Mouse (Mus musculus): ENCODE measurements around the gene Hspa1b. TPM values are rescaled to one million over a fixed set of nuclear protein-coding genes. Genes with fewer than 3 reads are reported as not detected.

The Hspa1b gene
- polyA plus RNA-seq, 1 experiment from 2014 or later: 0.84 TPM

GRCm38 (mm10) chr17:34934830-34935229, 24.2 kb downstream of the Hspa1b start:
- no peak overlapping the region for H3K4me3 ChIP-seq (replicated peaks)
- no peak overlapping the region for H3K27ac ChIP-seq (replicated peaks)
- no peaks in the 10 kb centered on the region for H3K9me3 ChIP-seq (replicated peaks)
- 56% methylated on average over 8 of the region's 8 CpGs for WGBS
- H3K9ac ChIP-seq (replicated peaks): no peak overlapping the region
- H3K36me3 ChIP-seq: peaks cover 20% of the 10 kb centered on the region
- no peak overlapping the region for H3K4me2 ChIP-seq
- H3K27me3 ChIP-seq (replicated peaks): no peaks in the 10 kb centered on the region
- no peak for ATAC-seq (ENCODE audit: low FRiP score)
- peaks cover 14% of the 10 kb centered on the region for H3K4me1 ChIP-seq

- Histone ChIP-seq H3K4me3 (replicated peaks) (no peak overlapping the region), H3K27me3 (replicated peaks) (no peaks in the 10 kb centered on the region), H3K27ac (replicated peaks) (no peak overlapping the region), H3K4me1 (peaks cover 14% of the 10 kb centered on the region), H3K36me3 (peaks cover 20% of the 10 kb centered on the region), H3K9ac (replicated peaks) (no peak overlapping the region), H3K9me3 (replicated peaks) (no peaks in the 10 kb centered on the region), H3K4me2 (no peak overlapping the region)
- WGBS: 80% methylated on average over 24 of the region's 24 CpGs
- no peak for ATAC-seq (ENCODE audit: low FRiP score)
These were observed 25.0 kb downstream of the Hspa1b start for GRCm38 (mm10) chr17:34934031-34934430.

- no peak overlapping the region for H3K27ac ChIP-seq (replicated peaks)
- H3K4me2 ChIP-seq: peak overlapping the region; percentile 93
- ATAC-seq (ENCODE audit: low FRiP score): no peak
- peaks cover 20% of the 10 kb centered on the region for H3K36me3 ChIP-seq
- peak overlapping the region; percentile 91 for H3K9ac ChIP-seq (replicated peaks)
- H3K4me3 ChIP-seq (replicated peaks): peak overlapping the region; percentile 83
- no peaks in the 10 kb centered on the region for H3K27me3 ChIP-seq (replicated peaks)
- peaks cover 14% of the 10 kb centered on the region for H3K4me1 ChIP-seq
- no peaks in the 10 kb centered on the region for H3K9me3 ChIP-seq (replicated peaks)
- WGBS: 87% methylated on average over 8 of the region's 8 CpGs
These were observed 26.8 kb downstream of the Hspa1b start for GRCm38 (mm10) chr17:34932287-34932686.

DNA sequence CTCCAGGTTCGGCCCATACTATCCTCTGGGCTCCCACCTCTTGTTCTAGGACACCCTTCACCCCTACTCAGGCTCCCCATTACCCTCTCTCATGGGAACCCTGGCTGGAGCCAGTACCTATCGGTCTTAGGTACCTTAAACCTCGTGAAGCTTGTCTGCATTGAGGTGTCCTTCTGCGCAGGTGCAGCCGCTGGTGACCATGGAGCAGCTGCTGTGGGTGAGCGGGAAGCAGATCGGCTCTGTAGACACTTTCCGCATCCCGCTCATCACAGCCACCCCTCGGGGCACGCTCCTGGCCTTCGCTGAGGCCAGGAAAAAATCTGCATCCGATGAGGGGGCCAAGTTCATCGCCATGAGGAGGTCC, 27.3 kb downstream of the Hspa1b start:
- WGBS: 9% methylated on average over 14 of the region's 14 CpGs

GRCm38 (mm10) chr17:34931061-34931734, 27.8 kb downstream of the Hspa1b start, which contains the start of gene Neu1:
Gene Neu1 (plus strand): TSS chr17:34931253.
- Histone ChIP-seq H3K36me3 (peaks cover 20% of the 10 kb centered on the region), H3K4me3 (replicated peaks) (peak within 1 kb of the TSS; percentile 83), H3K9me3 (replicated peaks) (no peaks in the 10 kb centered on the region), H3K27me3 (replicated peaks) (no peaks in the 10 kb centered on the region), H3K4me2 (peak within 1 kb of the TSS; percentile 93), H3K27ac (replicated peaks) (peak within 1 kb of the TSS; percentile 81), H3K4me1 (peaks cover 14% of the 10 kb centered on the region), H3K9ac (replicated peaks) (peak within 1 kb of the TSS; percentile 91)
- under 1% methylated on average over 38 of the region's 38 CpGs for WGBS
- peak; percentile 98 for ATAC-seq (ENCODE audit: low FRiP score)

More for the DNA sequence above, 27.3 kb downstream of the Hspa1b start:
- ATAC-seq (ENCODE audit: low FRiP score): peak; percentile 68
- Histone ChIP-seq H3K4me2 (peak overlapping the region; percentile 93), H3K4me1 (peaks cover 14% of the 10 kb centered on the region), H3K4me3 (replicated peaks) (peak overlapping the region; percentile 83), H3K36me3 (peaks cover 20% of the 10 kb centered on the region), H3K9ac (replicated peaks) (peak overlapping the region; percentile 91), H3K27me3 (replicated peaks) (no peaks in the 10 kb centered on the region), H3K9me3 (replicated peaks) (no peaks in the 10 kb centered on the region), H3K27ac (replicated peaks) (peak overlapping the region; percentile 81)

- no peak overlapping the region for H3K9ac ChIP-seq (replicated peaks)
- H3K27me3 ChIP-seq (replicated peaks): no peaks in the 10 kb centered on the region
- H3K36me3 ChIP-seq: no peaks in the 10 kb centered on the region; the same call in 1 of the 2 replicates
- no peak overlapping the region for H3K4me2 ChIP-seq
- 75% methylated on average over 4 of the region's 4 CpGs for WGBS
- no peak overlapping the region for H3K27ac ChIP-seq (replicated peaks)
- H3K4me3 ChIP-seq (replicated peaks): no peak overlapping the region
- ATAC-seq (ENCODE audit: low FRiP score): no peak
- H3K4me1 ChIP-seq: peaks cover 12% of the 10 kb centered on the region
- H3K9me3 ChIP-seq (replicated peaks): no peaks in the 10 kb centered on the region
These were observed 30.2 kb downstream of the Hspa1b start for GRCm38 (mm10) chr17:34928841-34929240.

DNA sequence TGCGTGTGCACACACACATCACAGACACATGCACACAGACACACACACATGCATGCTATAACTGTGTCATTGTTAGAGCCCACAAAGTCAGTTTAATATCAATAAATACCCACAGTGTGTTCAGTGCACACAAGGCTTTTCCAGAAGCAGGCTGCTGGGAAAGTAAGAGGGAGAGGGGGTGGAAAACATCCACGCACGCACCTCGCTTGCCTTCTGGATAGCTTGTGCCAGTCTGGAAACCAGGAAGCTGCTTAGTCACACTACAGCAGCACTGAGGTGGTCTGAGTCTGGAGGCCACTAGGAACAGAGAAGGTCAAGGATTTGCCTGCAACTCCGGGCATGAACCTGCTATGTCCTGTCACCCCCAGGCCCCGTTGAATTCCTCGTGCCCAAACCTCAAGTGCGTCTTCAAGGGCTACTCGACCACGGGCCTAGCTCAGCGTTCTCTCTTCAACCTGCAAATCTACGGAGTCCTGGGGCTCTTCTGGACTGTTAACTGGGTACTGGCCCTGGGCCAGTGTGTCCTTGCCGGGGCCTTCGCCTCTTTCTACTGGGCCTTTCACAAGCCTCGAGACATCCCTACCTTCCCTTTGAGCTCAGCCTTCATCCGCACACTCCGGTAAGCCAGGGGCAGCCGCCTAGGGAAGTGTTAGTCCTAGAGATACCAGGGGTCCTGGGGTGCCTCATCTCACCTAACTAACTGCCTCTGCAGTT, 31.6 kb downstream of the Hspa1b start:
- no peak for ATAC-seq (ENCODE audit: low FRiP score)
- no peak overlapping the region for H3K9ac ChIP-seq (replicated peaks)
- H3K4me1 ChIP-seq: peaks cover 10% of the 10 kb centered on the region
- H3K4me3 ChIP-seq (replicated peaks): no peak overlapping the region
- no peaks in the 10 kb centered on the region for H3K36me3 ChIP-seq
- 89% methylated on average over 18 of the region's 18 CpGs for whole genome bisulfite sequencing
- no peaks in the 10 kb centered on the region for H3K27me3 ChIP-seq (replicated peaks)
- no peak overlapping the region for H3K4me2 ChIP-seq
- H3K9me3 ChIP-seq (replicated peaks): no peaks in the 10 kb centered on the region
- no peak overlapping the region for H3K27ac ChIP-seq (replicated peaks)

DNA sequence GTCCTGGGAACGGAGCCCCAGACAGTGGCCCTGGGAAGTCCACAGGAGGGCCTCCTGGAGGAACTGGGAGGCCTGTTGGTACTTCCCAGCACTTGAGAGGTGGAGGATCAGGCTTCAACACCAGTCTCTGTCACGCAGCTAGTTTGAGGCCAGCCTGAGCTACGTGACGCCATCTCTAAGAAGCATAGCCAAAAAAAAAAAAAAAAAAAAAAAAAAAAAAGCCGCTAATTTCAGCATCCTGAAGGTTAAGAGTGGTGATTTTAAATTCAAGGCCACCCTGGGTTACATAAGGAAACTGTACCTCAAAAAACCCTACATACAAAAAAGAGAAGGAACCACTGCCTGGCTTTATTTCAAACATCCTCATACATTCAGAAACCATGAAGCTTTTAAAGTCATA, 34.8 kb downstream of the Hspa1b start:
- no peak for ATAC-seq (ENCODE audit: low FRiP score)
- no peak overlapping the region for H3K4me2 ChIP-seq
- H3K9me3 ChIP-seq (replicated peaks): no peaks in the 10 kb centered on the region
- WGBS: 57% methylated on average over 5 of the region's 5 CpGs
- no peak overlapping the region for H3K27ac ChIP-seq (replicated peaks)
- no peak overlapping the region for H3K4me3 ChIP-seq (replicated peaks)
- no peak overlapping the region for H3K9ac ChIP-seq (replicated peaks)
- no peaks in the 10 kb centered on the region for H3K4me1 ChIP-seq
- H3K36me3 ChIP-seq: no peaks in the 10 kb centered on the region
- H3K27me3 ChIP-seq (replicated peaks): no peaks in the 10 kb centered on the region

DNA sequence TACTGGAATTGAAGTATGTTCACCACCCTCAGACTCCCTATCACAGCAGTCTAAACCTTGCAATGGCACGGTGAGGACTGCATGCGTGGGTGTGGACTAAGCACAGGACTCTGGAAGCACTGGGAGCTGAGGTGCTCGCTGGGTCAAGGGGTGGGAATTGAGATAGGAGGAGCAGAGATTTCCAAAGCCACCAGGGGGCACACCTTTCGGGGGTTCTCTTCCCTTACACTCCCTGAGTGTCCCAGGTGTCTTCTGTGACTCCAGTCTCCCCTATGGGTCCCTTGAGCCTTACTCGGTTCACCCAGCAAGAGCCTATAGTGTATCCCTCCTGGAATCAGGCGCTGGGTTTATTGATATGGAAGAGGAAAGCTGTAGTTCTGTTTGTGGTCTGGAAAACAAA, 36.1 kb downstream of the Hspa1b start:
- Histone ChIP-seq H3K4me2 (no peak overlapping the region), H3K9ac (replicated peaks) (no peak overlapping the region), H3K27me3 (replicated peaks) (no peaks in the 10 kb centered on the region), H3K27ac (replicated peaks) (no peak overlapping the region), H3K4me3 (replicated peaks) (no peak overlapping the region), H3K36me3 (no peaks in the 10 kb centered on the region), H3K4me1 (no peaks in the 10 kb centered on the region), H3K9me3 (replicated peaks) (no peaks in the 10 kb centered on the region)
- no peak for ATAC-seq (ENCODE audit: low FRiP score)
- 52% methylated on average over 6 of the region's 6 CpGs for WGBS

DNA sequence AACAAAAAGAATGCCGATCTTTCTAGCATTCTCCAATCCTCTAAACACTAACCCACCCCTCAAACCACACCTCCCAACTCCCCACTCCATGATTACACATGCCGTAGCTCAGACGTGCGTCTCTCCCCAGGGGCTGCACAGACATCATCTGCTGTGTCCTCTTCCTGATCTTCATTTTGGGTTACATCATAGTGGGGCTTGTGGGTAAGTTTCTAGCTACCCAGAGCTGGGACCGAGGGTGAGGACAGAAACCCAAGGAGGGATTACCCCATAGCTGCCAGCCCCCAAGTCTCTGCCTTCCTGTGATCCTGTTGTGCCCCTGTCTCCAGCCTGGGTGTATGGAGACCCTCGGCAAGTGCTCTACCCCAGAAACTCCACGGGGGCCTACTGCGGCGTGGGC, 41.9 kb downstream of the Hspa1b start:
- Histone ChIP-seq H3K27ac (replicated peaks) (no peak overlapping the region), H3K4me3 (replicated peaks) (no peak overlapping the region), H3K4me1 (no peaks in the 10 kb centered on the region), H3K27me3 (replicated peaks) (no peaks in the 10 kb centered on the region), H3K4me2 (no peak overlapping the region), H3K9me3 (replicated peaks) (no peaks in the 10 kb centered on the region), H3K36me3 (peaks cover 16% of the 10 kb centered on the region), H3K9ac (replicated peaks) (no peak overlapping the region)
- no peak for ATAC-seq (ENCODE audit: low FRiP score)
- WGBS: 71% methylated on average over 9 of the region's 9 CpGs

- 86% methylated on average over 5 of the region's 5 CpGs for WGBS
- Histone ChIP-seq H3K36me3 (peaks cover 25% of the 10 kb centered on the region), H3K4me3 (replicated peaks) (no peak overlapping the region), H3K4me2 (no peak overlapping the region), H3K4me1 (no peaks in the 10 kb centered on the region), H3K9ac (replicated peaks) (no peak overlapping the region), H3K27me3 (replicated peaks) (no peaks in the 10 kb centered on the region), H3K9me3 (replicated peaks) (no peaks in the 10 kb centered on the region), H3K27ac (replicated peaks) (no peak overlapping the region)
- ATAC-seq (ENCODE audit: low FRiP score): no peak
These were observed 42.7 kb downstream of the Hspa1b start for GRCm38 (mm10) chr17:34916316-34916715.

GRCm38 (mm10) chr17:34915410-34915831, 43.6 kb downstream of the Hspa1b start:
- Histone ChIP-seq H3K4me1 (no peaks in the 10 kb centered on the region), H3K4me2 (no peak overlapping the region), H3K27ac (replicated peaks) (no peak overlapping the region), H3K4me3 (replicated peaks) (no peak overlapping the region), H3K27me3 (replicated peaks) (no peaks in the 10 kb centered on the region), H3K36me3 (peaks cover 34% of the 10 kb centered on the region), H3K9me3 (replicated peaks) (no peaks in the 10 kb centered on the region), H3K9ac (replicated peaks) (no peak overlapping the region)
- ATAC-seq (ENCODE audit: low FRiP score): no peak
- WGBS: 19% methylated on average over 11 of the region's 11 CpGs

Data from neural tube, embryonic 15.5 days (tissue).